Mouse (Mus musculus) heart, postnatal 0 days (tissue): ENCODE results near the gene Cacfd1. TPM values are rescaled to one million over a fixed set of nuclear protein-coding genes. Genes with fewer than 3 reads are reported as not detected.

ENCODE experiments used
- ATAC-seq: fragments of 200-750 bp; cut with Nextera tagmentation; 2 replicates; pipeline ENCODE4 v1.8.0; 2017; ENCODE audit warnings: low read depth, moderate number of reproducible peaks, moderate library complexity; ENCODE audit not compliant: insufficient read depth
- DNase-seq: peaks from one replicate; pipeline ENCODE4 v3.0.0-alpha.2; 2016; ENCODE audit warnings: low spot score
- H3K27ac ChIP-seq: fragments of 300-500 bp; sonication (generic); 2 replicates; pipeline ENCODE4 v1.5.1; 2014; ENCODE audit warnings: low read depth, mild to moderate bottlenecking
- H3K27me3 ChIP-seq: fragments of 300-500 bp; sonication (generic); 2 replicates; pipeline ENCODE4 v1.6.1; 2014; ENCODE audit warnings: low read length, mixed read lengths; ENCODE audit not compliant: control insufficient read depth, insufficient read depth
- H3K36me3 ChIP-seq: fragments of 300-500 bp; sonication (generic); replicated peaks from 2 replicates; pipeline ENCODE4 v1.6.1; 2014; ENCODE audit warnings: low read length, mixed read lengths; ENCODE audit not compliant: control insufficient read depth, insufficient read depth
- H3K4me1 ChIP-seq: fragments of 300-500 bp; sonication (generic); 2 replicates; pipeline ENCODE4 v1.6.1; 2014; ENCODE audit warnings: antibody characterized with exemption; ENCODE audit not compliant: control insufficient read depth, insufficient read depth
- H3K4me2 ChIP-seq: fragments of 300-500 bp; sonication (generic); 2 replicates; pipeline ENCODE4 v1.6.1; 2014; ENCODE audit warnings: low read depth, mild to moderate bottlenecking, low read length, moderate library complexity
- H3K4me3 ChIP-seq: fragments of 300-500 bp; sonication (generic); 2 replicates; pipeline ENCODE4 v1.5.1; 2014; ENCODE audit warnings: low read depth, low read length
- H3K9ac ChIP-seq: fragments of 300-500 bp; sonication (generic); replicated peaks from 2 replicates; pipeline ENCODE4 v1.6.1; 2014; ENCODE audit warnings: low read depth, low read length, mixed read lengths
- H3K9me3 ChIP-seq: fragments of 300-500 bp; sonication (generic); replicated peaks from 2 replicates; pipeline ENCODE4 v1.6.1; 2016; ENCODE audit warnings: low read length; ENCODE audit not compliant: control insufficient read depth
- CTCF ChIP-seq: IDR thresholded peaks from 2 replicates; pipeline ENCODE4 v1.5.1; 2016; ENCODE audit warnings: antibody characterized with exemption, control low read depth, low read depth
- EP300 ChIP-seq: IDR thresholded peaks from 2 replicates; pipeline ENCODE4 v1.6.1; 2016; ENCODE audit warnings: antibody characterized with exemption, low read depth
- WGBS: fragments of 180-500 bp; shearing (Covaris S2); extraction: QIAGEN DNeasy Blood & Tissue Kit; methylation state at CpG from one replicate; pipeline ENCODE4 v1.1.7; 2014; 5-methylcytosine and 5-hydroxymethylcytosine counted together
- polyA plus RNA-seq: library from polyadenylated mRNA; unstranded; fragments of >200 nt; fragmentation: Nextera tagmentation; extraction: Ambion mirVana; gene quantifications from 2 replicates; pipeline ENCODE4 v1.2.1, GENCODE M21; 2015
- total RNA-seq: library from RNA; depleted of rRNA; stranded (reverse); fragments of >200 nt; gene quantifications from 2 replicates; pipeline ENCODE4 v1.2.3, GENCODE M21; 2014; ENCODE audit warnings: low replicate concordance

The Cacfd1 gene
- total and polyA plus RNA-seq, 2 experiments from 2014 or later = 26.6 to 37.3 TPM

GRCm38 (mm10) chr2:26973116-26973515, 36.6 kb upstream of the Cacfd1 start, which contains the start of gene Adamts13:
TSS of gene Adamts13 (plus strand) at chr2:26973416.
- WGBS = 56% methylated on average over 3 of the region's 3 CpGs
- Histone ChIP-seq H3K9me3 (no peaks in the 10 kb centered on the region), H3K9ac (no peak within 1 kb of the TSS), H3K27ac (no peak within 1 kb of the TSS), H3K36me3 (no peaks in the 10 kb centered on the region), H3K4me1 (no peaks in the 10 kb centered on the region), H3K4me2 (no peak within 1 kb of the TSS), H3K27me3 (no peaks in the 10 kb centered on the region), H3K4me3 (no peak within 1 kb of the TSS)
- DNase-seq = no peak
- TF ChIP-seq EP300 = no peak
- ATAC-seq = no peak

- H3K4me2 ChIP-seq = no peak overlapping the region
- 19% methylated on average over 4 of the region's 4 CpGs for WGBS
- no peaks in the 10 kb centered on the region for H3K36me3 ChIP-seq
- no peaks in the 10 kb centered on the region for H3K4me1 ChIP-seq
- ATAC-seq = no peak
- DNase-seq = no peak
- H3K9ac ChIP-seq = no peak overlapping the region
- H3K9me3 ChIP-seq = no peaks in the 10 kb centered on the region
- H3K27ac ChIP-seq = no peak overlapping the region
- no peaks in the 10 kb centered on the region for H3K27me3 ChIP-seq
- H3K4me3 ChIP-seq = no peak overlapping the region
- TF ChIP-seq EP300 (no peak), CTCF (no peak)
These were observed 35.8 kb upstream of the Cacfd1 start for GRCm38 (mm10) chr2:26973960-26974359.

GRCm38 (mm10) chr2:26980361-26980760, 29.4 kb upstream of the Cacfd1 start:
- Histone ChIP-seq H3K4me3 (no peak overlapping the region), H3K4me1 (no peaks in the 10 kb centered on the region), H3K4me2 (no peak overlapping the region), H3K9ac (no peak overlapping the region), H3K27ac (no peak overlapping the region), H3K27me3 (no peaks in the 10 kb centered on the region), H3K36me3 (no peaks in the 10 kb centered on the region), H3K9me3 (no peaks in the 10 kb centered on the region)
- DNase-seq = no peak
- ATAC-seq = no peak
- TF ChIP-seq EP300 (no peak), CTCF (no peak)
- 64% methylated on average over 1 of the region's 1 CpGs for WGBS

- Histone ChIP-seq H3K4me2 (no peak overlapping the region), H3K27ac (no peak overlapping the region), H3K4me1 (no peaks in the 10 kb centered on the region), H3K9ac (no peak overlapping the region), H3K36me3 (no peaks in the 10 kb centered on the region), H3K4me3 (no peak overlapping the region), H3K9me3 (no peaks in the 10 kb centered on the region), H3K27me3 (no peaks in the 10 kb centered on the region)
- DNase-seq (no peak), ATAC-seq (no peak)
- WGBS = 84% methylated on average over 2 of the region's 2 CpGs
- TF ChIP-seq EP300 (no peak), CTCF (no peak)
These were observed 25.5 kb upstream of the Cacfd1 start for GRCm38 (mm10) chr2:26984179-26984578.

- no peak for ATAC-seq
These were observed 25.1 kb upstream of the Cacfd1 start for GRCm38 (mm10) chr2:26984640-26985039.

GRCm38 (mm10) chr2:26993936-26994335, 15.8 kb upstream of the Cacfd1 start:
- DNase-seq (no peak), ATAC-seq (no peak)
- no peak overlapping the region for H3K4me2 ChIP-seq
- H3K9me3 ChIP-seq = no peaks in the 10 kb centered on the region
- no peaks in the 10 kb centered on the region for H3K27me3 ChIP-seq
- H3K27ac ChIP-seq = no peak overlapping the region
- no peak overlapping the region for H3K9ac ChIP-seq
- H3K36me3 ChIP-seq = no peaks in the 10 kb centered on the region
- H3K4me1 ChIP-seq = no peaks in the 10 kb centered on the region
- no peak overlapping the region for H3K4me3 ChIP-seq
- TF ChIP-seq CTCF = no peak
- 60% methylated on average over 3 of the region's 3 CpGs for WGBS

More at GRCm38 (mm10) chr2:26984640-26985039, 25.1 kb upstream of the Cacfd1 start:
- Histone ChIP-seq H3K27ac (no peak overlapping the region), H3K36me3 (no peaks in the 10 kb centered on the region), H3K4me3 (no peak overlapping the region), H3K9ac (no peak overlapping the region), H3K4me2 (no peak overlapping the region), H3K27me3 (no peaks in the 10 kb centered on the region), H3K4me1 (no peaks in the 10 kb centered on the region), H3K9me3 (no peaks in the 10 kb centered on the region)
- DNase-seq = no peak
- TF ChIP-seq CTCF (no peak), EP300 (no peak)
- WGBS = 78% methylated on average over 5 of the region's 5 CpGs
